25 mouse cellular contexts compared by ENCODE assay signal in the genomic region with DNA sequence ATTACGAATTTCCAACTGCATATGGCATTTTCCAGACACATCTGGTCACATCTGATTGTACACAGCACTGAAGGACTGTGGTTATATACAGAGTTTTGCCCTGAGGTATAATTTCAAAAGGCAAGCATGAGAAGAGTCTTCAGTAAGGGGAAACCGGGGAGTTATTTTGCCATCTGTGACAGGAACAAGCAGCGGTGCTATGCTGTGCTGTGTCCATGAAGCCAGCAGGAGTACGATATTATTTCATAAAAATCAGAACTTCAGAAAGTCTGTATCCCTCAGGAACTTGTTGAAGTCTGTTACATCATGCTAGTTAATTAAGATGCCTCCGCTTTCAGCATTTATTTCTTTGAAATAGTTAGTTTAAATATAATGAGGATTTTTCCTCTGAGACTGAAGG.
DNase-seq lines count a peak whose midpoint lies in the region; ATAC-seq and TF ChIP-seq lines count a peak whose summit lies in the region.
"Had no signal": no experiment of that assay in that cellular context is flagged by ENCODE, and none has a peak within 500 bp of the region (broad histone marks: within the 10 kb centered on the region; RNA-seq: fewer than 3 reads in every experiment).

No protein-coding gene starts in this region.

- no peaks in the 10 kb centered on the region for H3K27me3 ChIP-seq in hindbrain, embryonic 15.5 days
- H3K27me3 ChIP-seq in hindbrain, embryonic 11.5 days (ENCODE audit: control insufficient read depth, insufficient read depth, low read length): no peaks in the 10 kb centered on the region
- no peaks in the 10 kb centered on the region for H3K27me3 ChIP-seq in midbrain, postnatal 0 days (ENCODE audit: insufficient read depth, low read length)
- H3K27me3 ChIP-seq in midbrain, embryonic 11.5 days (ENCODE audit: control insufficient read depth, insufficient read depth, low read length): no peaks in the 10 kb centered on the region
- no peaks in the 10 kb centered on the region for H3K27me3 ChIP-seq in neural tube, embryonic 15.5 days (replicated peaks)
- H3K27me3 ChIP-seq: embryonic facial prominence, embryonic 12.5 days; forebrain, embryonic 12.5 days; forebrain, embryonic 15.5 days; heart, embryonic 12.5 days; heart, embryonic 15.5 days; intestine, embryonic 15.5 days had no signal

- H3K9ac ChIP-seq in hindbrain, embryonic 15.5 days: no peak overlapping the region
- H3K9ac ChIP-seq in hindbrain, embryonic 11.5 days (ENCODE audit: low read depth, low read length): no peak overlapping the region
- H3K9ac ChIP-seq in midbrain, postnatal 0 days (replicated peaks; ENCODE audit: low read length, poor library complexity, severe bottlenecking): no peak overlapping the region
- no peak overlapping the region for H3K9ac ChIP-seq in midbrain, embryonic 11.5 days (ENCODE audit: low read length)
- H3K9ac ChIP-seq in neural tube, embryonic 15.5 days (replicated peaks): no peak overlapping the region
- H3K9ac ChIP-seq: embryonic facial prominence, embryonic 12.5 days; forebrain, embryonic 12.5 days; forebrain, embryonic 15.5 days; heart, embryonic 12.5 days; heart, embryonic 15.5 days; intestine, embryonic 15.5 days had no signal

- H3K4me2 ChIP-seq in hindbrain, embryonic 15.5 days: no peak overlapping the region
- no peak overlapping the region for H3K4me2 ChIP-seq in hindbrain, embryonic 11.5 days (replicated peaks; ENCODE audit: low read depth, low read length)
- H3K4me2 ChIP-seq in midbrain, postnatal 0 days (ENCODE audit: low read depth, low read length, poor library complexity, severe bottlenecking): no peak overlapping the region
- no peak overlapping the region for H3K4me2 ChIP-seq in midbrain, embryonic 11.5 days
- H3K4me2 ChIP-seq in neural tube, embryonic 15.5 days: no peak overlapping the region
- H3K4me2 ChIP-seq: embryonic facial prominence, embryonic 12.5 days; forebrain, embryonic 12.5 days; forebrain, embryonic 15.5 days; heart, embryonic 12.5 days; heart, embryonic 15.5 days; intestine, embryonic 15.5 days had no signal

- 68% methylated on average over 5 of the region's 5 CpGs for WGBS in hindbrain, embryonic 15.5 days
- WGBS in hindbrain, embryonic 11.5 days: 90% methylated on average over 5 of the region's 5 CpGs
- 80% methylated on average over 5 of the region's 5 CpGs for WGBS in midbrain, postnatal 0 days
- WGBS in midbrain, embryonic 11.5 days: 92% methylated on average over 5 of the region's 5 CpGs
- 60% methylated on average over 5 of the region's 5 CpGs for WGBS in neural tube, embryonic 15.5 days

- no peak for TF ChIP-seq CTCF in midbrain, postnatal 0 days (IDR thresholded peaks at IDR 0.05)

- no peak overlapping the region for H3K27ac ChIP-seq in hindbrain, embryonic 15.5 days (replicated peaks)
- H3K27ac ChIP-seq in hindbrain, embryonic 11.5 days (ENCODE audit: low read depth, low read length): no peak overlapping the region
- no peak overlapping the region for H3K27ac ChIP-seq in midbrain, postnatal 0 days (ENCODE audit: low read depth, low read length)
- H3K27ac ChIP-seq in midbrain, embryonic 11.5 days (ENCODE audit: low read depth, low read length): no peak overlapping the region
- H3K27ac ChIP-seq in neural tube, embryonic 15.5 days (replicated peaks): no peak overlapping the region
- H3K27ac ChIP-seq: embryonic facial prominence, embryonic 12.5 days; forebrain, embryonic 12.5 days; forebrain, embryonic 15.5 days; heart, embryonic 15.5 days; hindbrain, embryonic 10.5 days; intestine, embryonic 15.5 days had no signal

- H3K4me1 ChIP-seq in hindbrain, embryonic 15.5 days (replicated peaks): no peaks in the 10 kb centered on the region
- no peaks in the 10 kb centered on the region for H3K4me1 ChIP-seq in hindbrain, embryonic 11.5 days (replicated peaks; ENCODE audit: control insufficient read depth, insufficient read depth, low read length)
- H3K4me1 ChIP-seq in midbrain, postnatal 0 days (ENCODE audit: insufficient read depth, low read length): no peaks in the 10 kb centered on the region
- H3K4me1 ChIP-seq in midbrain, embryonic 11.5 days (ENCODE audit: control insufficient read depth, insufficient read depth, low read length): no peaks in the 10 kb centered on the region
- H3K4me1 ChIP-seq in neural tube, embryonic 15.5 days: no peaks in the 10 kb centered on the region
- H3K4me1 ChIP-seq: embryonic facial prominence, embryonic 12.5 days; forebrain, embryonic 12.5 days; forebrain, embryonic 15.5 days; heart, embryonic 12.5 days; heart, embryonic 15.5 days; hindbrain, embryonic 10.5 days; intestine, embryonic 15.5 days had no signal

- ATAC-seq in hindbrain, embryonic 15.5 days (ENCODE audit: low FRiP score, low read depth): peak; percentile 59; the same call in 1 of the 2 replicates
- no peak for ATAC-seq in hindbrain, embryonic 11.5 days (ENCODE audit: low FRiP score)
- 0 out of 2 replicates have a peak, but pooled peaks have one; percentile 54 for ATAC-seq in midbrain, postnatal 0 days (ENCODE audit: low FRiP score)
- no peak for ATAC-seq in midbrain, embryonic 11.5 days (ENCODE audit: low FRiP score)
- ATAC-seq in neural tube, embryonic 15.5 days (ENCODE audit: low FRiP score): peak; percentile 71; the same call in 1 of the 2 replicates
- ATAC-seq: activated CD4-positive, CD25-positive, alpha-beta regulatory T cell, adult 4 months; CD4-positive, CD25-positive, alpha-beta regulatory T cell, adult 4 months; forebrain, embryonic 15.5 days; intestine, embryonic 15.5 days had no signal

- H3K36me3 ChIP-seq in hindbrain, embryonic 15.5 days: no peaks in the 10 kb centered on the region
- no peaks in the 10 kb centered on the region for H3K36me3 ChIP-seq in hindbrain, embryonic 11.5 days (ENCODE audit: control insufficient read depth, insufficient read depth, low read length)
- H3K36me3 ChIP-seq in midbrain, postnatal 0 days (ENCODE audit: insufficient read depth, low read length): no peaks in the 10 kb centered on the region
- no peaks in the 10 kb centered on the region for H3K36me3 ChIP-seq in midbrain, embryonic 11.5 days (ENCODE audit: control insufficient read depth, insufficient read depth, low read length)
- H3K36me3 ChIP-seq in neural tube, embryonic 15.5 days: no peaks in the 10 kb centered on the region
- H3K36me3 ChIP-seq: embryonic facial prominence, embryonic 12.5 days; forebrain, embryonic 12.5 days; forebrain, embryonic 15.5 days; heart, embryonic 12.5 days; heart, embryonic 15.5 days; hindbrain, embryonic 10.5 days; intestine, embryonic 15.5 days had no signal

- no peaks in the 10 kb centered on the region for H3K9me3 ChIP-seq in hindbrain, embryonic 15.5 days
- no peaks in the 10 kb centered on the region for H3K9me3 ChIP-seq in hindbrain, embryonic 11.5 days (ENCODE audit: control insufficient read depth, low read length)
- no peaks in the 10 kb centered on the region for H3K9me3 ChIP-seq in midbrain, postnatal 0 days (ENCODE audit: low read length)
- H3K9me3 ChIP-seq in midbrain, embryonic 11.5 days (ENCODE audit: control insufficient read depth, low read length): no peaks in the 10 kb centered on the region
- no peaks in the 10 kb centered on the region for H3K9me3 ChIP-seq in neural tube, embryonic 15.5 days (replicated peaks)
- H3K9me3 ChIP-seq: embryonic facial prominence, embryonic 12.5 days; forebrain, embryonic 12.5 days; forebrain, embryonic 15.5 days; heart, embryonic 12.5 days; heart, embryonic 15.5 days; hindbrain, embryonic 10.5 days; intestine, embryonic 15.5 days had no signal

- H3K4me3 ChIP-seq in hindbrain, embryonic 15.5 days: no peak overlapping the region
- H3K4me3 ChIP-seq in hindbrain, embryonic 11.5 days (ENCODE audit: low read depth, low read length): no peak overlapping the region
- H3K4me3 ChIP-seq in midbrain, postnatal 0 days (ENCODE audit: low read depth, low read length): no peak overlapping the region
- no peak overlapping the region for H3K4me3 ChIP-seq in midbrain, embryonic 11.5 days (ENCODE audit: low read depth, low read length)
- H3K4me3 ChIP-seq in neural tube, embryonic 15.5 days (replicated peaks): no peak overlapping the region
- H3K4me3 ChIP-seq: embryonic facial prominence, embryonic 12.5 days; erythroblast, embryonic 14.5 days; forebrain, embryonic 12.5 days; forebrain, embryonic 15.5 days; heart, embryonic 12.5 days; heart, embryonic 15.5 days; hindbrain, embryonic 10.5 days; intestine, embryonic 15.5 days had no signal

- DNase-seq in hindbrain, embryonic 11.5 days (ENCODE audit: low spot score): no peak
- no peak for DNase-seq in midbrain, postnatal 0 days (ENCODE audit: low spot score)
- no peak for DNase-seq in midbrain, embryonic 11.5 days (ENCODE audit: low spot score, missing footprints)
- DNase-seq in lung, postnatal 14 days: no peak
- DNase-seq: adrenal gland, adult 8-10 months; adrenal gland, postnatal 25 days; cerebellum, adult 18-20 months; cerebellum, adult 9-10 months; cerebellum, postnatal 14 days; gastrocnemius, postnatal 25 days; heart, adult 18-20 months; heart, postnatal 10 days; heart, postnatal 36 days had no signal

Comparison
In these comparisons a context has a peak if more than half of its experiments do, and no peak if none do; other contexts are left out.
1. ATAC-seq: peak in hindbrain, embryonic 15.5 days (single experiment), midbrain, postnatal 0 days (single experiment) and neural tube, embryonic 15.5 days (single experiment); none in hindbrain, embryonic 11.5 days (single experiment) and midbrain, embryonic 11.5 days (single experiment).